Mouse (Mus musculus): ENCODE data around the gene Vmn2r43. TPM values are rescaled to one million over a fixed set of nuclear protein-coding genes. Genes with fewer than 3 reads are reported as not detected.
"Not testable (repeated sequence)": the region's sequence is repeated elsewhere in the genome, so short reads cannot be mapped to it uniquely, and the experiment has no call there.

Vmn2r43 gene
- not detected for total RNA-seq (2021)

DNA sequence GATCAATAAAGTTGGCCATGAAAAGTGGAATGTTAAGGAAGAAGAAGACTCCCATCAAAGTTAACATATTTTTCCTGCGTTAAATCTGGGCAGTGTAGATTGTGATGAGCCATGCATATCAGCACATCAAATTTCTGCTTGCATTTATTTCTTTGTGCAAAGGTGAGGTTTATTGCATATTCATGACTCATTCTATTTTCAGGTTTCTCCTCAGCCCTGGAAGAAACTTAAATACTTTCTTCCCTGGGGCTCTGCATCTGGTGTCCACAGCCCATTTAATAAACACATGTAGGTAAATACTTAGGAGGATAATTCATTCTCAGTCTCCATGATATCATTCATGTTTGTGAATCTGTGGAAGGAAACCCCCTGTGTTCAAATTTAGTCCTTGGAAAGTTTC is at the start of gene Vmn2r43:
Gene Vmn2r43, minus strand, starts transcription at position 101 of the 400 bp plus-strand sequence.
- intact Hi-C loops (cut with DNase I); DNase-seq (ENCODE audit: low spot score): not testable (repeated sequence)

DNA sequence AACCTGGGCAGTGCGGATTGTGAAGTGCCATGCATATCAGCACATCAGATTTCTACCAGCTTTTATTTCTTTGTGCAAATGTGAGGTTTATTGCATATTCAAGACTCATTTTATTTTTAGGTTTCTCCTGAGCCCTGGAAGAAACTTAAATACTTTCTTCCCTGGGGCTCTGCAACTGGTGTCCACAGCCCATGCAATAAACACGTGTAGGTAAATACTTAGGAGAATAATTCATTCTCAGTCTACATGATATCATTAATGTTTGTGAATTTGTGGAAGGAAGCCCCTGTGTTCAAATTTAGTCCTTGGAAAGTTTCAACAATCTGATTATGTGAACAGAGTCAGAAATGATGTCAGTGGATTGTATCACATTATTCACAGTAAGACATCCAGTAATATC is 60.2 kb downstream of the Vmn2r43 start, which contains the start of gene Vmn2r42:
Gene Vmn2r42, minus strand, starts transcription at position 101 of the 400 bp plus-strand sequence.
- DNase-seq (ENCODE audit: low spot score); intact Hi-C loops (cut with DNase I): not testable (repeated sequence)

Other genes with a start within 250 kb of the Vmn2r43 start
- gene Vmn2r41, start 98.9 kb downstream of the Vmn2r43 start, total RNA-seq (2021), result not detected
- not detected for gene Vmn2r42, start 60.3 kb downstream of the Vmn2r43 start, total RNA-seq (2021)
- gene Vmn2r44, start 122.7 kb upstream of the Vmn2r43 start, total RNA-seq (2021), result not detected
- gene Vmn2r45, start 228.5 kb upstream of the Vmn2r43 start, total RNA-seq (2021), result not detected